In genomic region chr6:136465021-136465420, GRCm38 (mm10) we compare ENCODE assay signal across 11 mouse cellular contexts. TPM values are rescaled to one million over a fixed set of nuclear protein-coding genes. Genes with fewer than 3 reads are reported as not detected.
DNase-seq lines count a peak whose midpoint lies in the region; ATAC-seq and TF ChIP-seq lines count a peak whose summit lies in the region.
"Had no signal": no experiment of that assay in that cellular context is flagged by ENCODE, and none has a peak within 500 bp of the region (broad histone marks: within the 10 kb centered on the region; RNA-seq: fewer than 3 reads in every experiment).

No protein-coding gene starts in this region.

- no peak for TF ChIP-seq CTCF in forebrain, postnatal 0 days (IDR thresholded peaks at IDR 0.05; ENCODE audit: low read depth)
- no peak for TF ChIP-seq CTCF in lung, postnatal 0 days (IDR thresholded peaks at IDR 0.05)

- peak; percentile 26; the same call in 1 of the 2 replicates for TF ChIP-seq EP300 in lung, postnatal 0 days (IDR thresholded peaks at IDR 0.05)

- H3K9ac ChIP-seq in forebrain, postnatal 0 days: no peak overlapping the region
- H3K9ac ChIP-seq in lung, postnatal 0 days (replicated peaks; ENCODE audit: low read depth): no peak overlapping the region
- no peak overlapping the region for H3K9ac ChIP-seq in midbrain, embryonic 16.5 days (ENCODE audit: low read depth, low read length)
- no peak overlapping the region for H3K9ac ChIP-seq in midbrain, embryonic 13.5 days (replicated peaks)
- H3K9ac ChIP-seq: heart, embryonic 15.5 days had no signal

- 78% methylated on average over 8 of the region's 8 CpGs for WGBS in forebrain, embryonic 10.5 days
- 70% methylated on average over 8 of the region's 8 CpGs for WGBS in forebrain, postnatal 0 days
- 63% methylated on average over 8 of the region's 8 CpGs for WGBS in lung, postnatal 0 days
- 87% methylated on average over 8 of the region's 8 CpGs for WGBS in midbrain, embryonic 16.5 days
- WGBS in midbrain, embryonic 13.5 days: 87% methylated on average over 8 of the region's 8 CpGs

- peak overlapping the region; percentile 95 for H3K27ac ChIP-seq in forebrain, embryonic 10.5 days
- H3K27ac ChIP-seq in forebrain, postnatal 0 days (ENCODE audit: low read depth, low read length): no peak overlapping the region
- H3K27ac ChIP-seq in lung, postnatal 0 days (ENCODE audit: low read length): no peak overlapping the region
- H3K27ac ChIP-seq in midbrain, embryonic 16.5 days (ENCODE audit: low read length): no peak overlapping the region
- no peak overlapping the region for H3K27ac ChIP-seq in midbrain, embryonic 13.5 days

- ATAC-seq in forebrain, postnatal 0 days: no peak
- ATAC-seq in lung, postnatal 0 days: no peak
- ATAC-seq in midbrain, embryonic 16.5 days: no peak
- no peak for ATAC-seq in midbrain, embryonic 13.5 days

- H3K36me3 ChIP-seq in forebrain, embryonic 10.5 days (replicated peaks): no peaks in the 10 kb centered on the region
- no peaks in the 10 kb centered on the region for H3K36me3 ChIP-seq in forebrain, postnatal 0 days (ENCODE audit: insufficient read depth)
- H3K36me3 ChIP-seq in lung, postnatal 0 days (ENCODE audit: insufficient read depth, low read length): no peaks in the 10 kb centered on the region
- no peaks in the 10 kb centered on the region for H3K36me3 ChIP-seq in midbrain, embryonic 16.5 days (ENCODE audit: control insufficient read depth, insufficient read depth, low read length)
- H3K36me3 ChIP-seq in midbrain, embryonic 13.5 days: no peaks in the 10 kb centered on the region
- H3K36me3 ChIP-seq: heart, embryonic 15.5 days had no signal

- no peak overlapping the region for H3K4me3 ChIP-seq in forebrain, embryonic 10.5 days
- H3K4me3 ChIP-seq in forebrain, postnatal 0 days (ENCODE audit: low read depth, low read length): no peak overlapping the region
- no peak overlapping the region for H3K4me3 ChIP-seq in lung, postnatal 0 days (ENCODE audit: low read depth, low read length)
- H3K4me3 ChIP-seq in midbrain, embryonic 16.5 days (ENCODE audit: low read depth, low read length): no peak overlapping the region
- no peak overlapping the region for H3K4me3 ChIP-seq in midbrain, embryonic 13.5 days (replicated peaks)
- H3K4me3 ChIP-seq: heart, embryonic 15.5 days had no signal

- peaks cover 59% of the 10 kb centered on the region for H3K4me1 ChIP-seq in forebrain, embryonic 10.5 days
- H3K4me1 ChIP-seq in forebrain, postnatal 0 days (ENCODE audit: insufficient read depth): peaks cover 8% of the 10 kb centered on the region; the same call in 1 of the 2 replicates
- H3K4me1 ChIP-seq in lung, postnatal 0 days (ENCODE audit: insufficient read depth, low read depth, low read length): peaks cover 5% of the 10 kb centered on the region; the same call in 1 of the 2 replicates
- H3K4me1 ChIP-seq in midbrain, embryonic 16.5 days (ENCODE audit: control insufficient read depth, insufficient read depth, low read length): peaks cover 12% of the 10 kb centered on the region
- peaks cover 21% of the 10 kb centered on the region for H3K4me1 ChIP-seq in midbrain, embryonic 13.5 days (replicated peaks)

- H3K9me3 ChIP-seq in forebrain, embryonic 10.5 days: peaks cover 15% of the 10 kb centered on the region; the same call in 1 of the 2 replicates
- H3K9me3 ChIP-seq in forebrain, postnatal 0 days (ENCODE audit: low read length): no peaks in the 10 kb centered on the region
- H3K9me3 ChIP-seq in lung, postnatal 0 days (ENCODE audit: low read length): no peaks in the 10 kb centered on the region
- H3K9me3 ChIP-seq in midbrain, embryonic 16.5 days (replicated peaks; ENCODE audit: control insufficient read depth, low read length, poor library complexity, severe bottlenecking): no peaks in the 10 kb centered on the region
- H3K9me3 ChIP-seq in midbrain, embryonic 13.5 days: peaks cover 4% of the 10 kb centered on the region; the same call in 1 of the 2 replicates
- H3K9me3 ChIP-seq: heart, embryonic 15.5 days had no signal

- DNase-seq in forebrain, embryonic 10.5 days (ENCODE audit: extremely low spot score, low spot score): no peak
- no peak for DNase-seq in forebrain, postnatal 0 days
- DNase-seq in B cell, adult 2 months: peak; percentile 54 to 63
- DNase-seq in kidney, adult 11 months: peak; percentile 83
- DNase-seq in lung, postnatal 0 days (ENCODE audit: low spot score): peak; percentile 56
- DNase-seq in gastrocnemius, postnatal 4 days (ENCODE audit: low spot score in 2 of 2): no peak
- DNase-seq: right cerebral cortex, postnatal 14 days had no signal

- peaks cover 9% of the 10 kb centered on the region; the same call in 1 of the 2 replicates for H3K27me3 ChIP-seq in forebrain, embryonic 10.5 days (ENCODE audit: poor library complexity, severe bottlenecking)
- H3K27me3 ChIP-seq in forebrain, postnatal 0 days (ENCODE audit: insufficient read depth, low read length): no peaks in the 10 kb centered on the region
- no peaks in the 10 kb centered on the region for H3K27me3 ChIP-seq in lung, postnatal 0 days (replicated peaks; ENCODE audit: insufficient read depth, low read length)
- no peaks in the 10 kb centered on the region for H3K27me3 ChIP-seq in midbrain, embryonic 16.5 days (ENCODE audit: control insufficient read depth, insufficient read depth, low read depth, low read length)
- no peaks in the 10 kb centered on the region for H3K27me3 ChIP-seq in midbrain, embryonic 13.5 days
- H3K27me3 ChIP-seq: heart, embryonic 15.5 days had no signal

- no peak overlapping the region for H3K4me2 ChIP-seq in forebrain, postnatal 0 days (ENCODE audit: low read depth)
- no peak overlapping the region for H3K4me2 ChIP-seq in lung, postnatal 0 days (replicated peaks; ENCODE audit: low read depth, low read length)
- no peak overlapping the region for H3K4me2 ChIP-seq in midbrain, embryonic 16.5 days (ENCODE audit: low read length)
- no peak overlapping the region for H3K4me2 ChIP-seq in midbrain, embryonic 13.5 days (replicated peaks)
- H3K4me2 ChIP-seq: heart, embryonic 15.5 days had no signal

RNA-seq across cellular contexts. Expression of gene Atf7ip, which starts 40.9 kb away (rescaled TPM):
- 44.2 and 46.7 TPM in 2 replicates for polyA plus RNA-seq in forebrain, embryonic 10.5 days (2016; fragmentation: Nextera tagmentation; extraction: Ambion mirVana)
- 35.0 and 54.8 TPM in 2 replicates for total RNA-seq in forebrain, postnatal 0 days (2014; rRNA removed)
- polyA plus RNA-seq in forebrain, postnatal 0 days (2015; fragmentation: Nextera tagmentation; extraction: Ambion mirVana): 12.6 and 23.5 TPM in 2 replicates
- 13.9 and 14.9 TPM in 2 replicates for polyA plus RNA-seq in lung, postnatal 0 days (2015; fragmentation: Nextera tagmentation; extraction: Ambion mirVana)
- 38.2 and 40.6 TPM in 2 replicates for polyA plus RNA-seq in midbrain, embryonic 16.5 days (2015; fragmentation: Nextera tagmentation; extraction: Ambion mirVana)
- 48.5 and 49.9 TPM in 2 replicates for polyA plus RNA-seq in midbrain, embryonic 13.5 days (2015; fragmentation: Nextera tagmentation; extraction: Ambion mirVana)
- 100 to 1,000 TPM in 1 of 2 experiments, 10 to 100 TPM in 1; 85.1 to 102 TPM for total RNA-seq in gastrocnemius, postnatal 4 days (2021)

RNA-seq across cellular contexts. Expression of gene E330021D16Rik, which starts 49.7 kb away (rescaled TPM):
- not detected in 2 replicates for polyA plus RNA-seq in forebrain, embryonic 10.5 days (2016; fragmentation: Nextera tagmentation; extraction: Ambion mirVana)
- total RNA-seq in forebrain, postnatal 0 days (2014; rRNA removed): 0.29 TPM in 1 of 2 replicates, not detected in the other
- not detected in 2 replicates for polyA plus RNA-seq in forebrain, postnatal 0 days (2015; fragmentation: Nextera tagmentation; extraction: Ambion mirVana)
- 0.11 and 0.12 TPM in 2 replicates for polyA plus RNA-seq in lung, postnatal 0 days (2015; fragmentation: Nextera tagmentation; extraction: Ambion mirVana)
- not detected in 2 replicates for polyA plus RNA-seq in midbrain, embryonic 16.5 days (2015; fragmentation: Nextera tagmentation; extraction: Ambion mirVana)
- not detected in 2 replicates for polyA plus RNA-seq in midbrain, embryonic 13.5 days (2015; fragmentation: Nextera tagmentation; extraction: Ambion mirVana)
- not detected for total RNA-seq in gastrocnemius, postnatal 4 days (2021)
- total RNA-seq: left cerebral cortex, postnatal 36 days had no signal
- polyA plus RNA-seq: heart, embryonic 15.5 days had no signal

Comparison
In these comparisons a context has a peak if more than half of its experiments do, and no peak if none do; other contexts are left out.
1. DNase-seq: peak in B cell, adult 2 months (2 of 2), kidney, adult 11 months (single experiment) and lung, postnatal 0 days (single experiment); none in forebrain, embryonic 10.5 days (single experiment), forebrain, postnatal 0 days (single experiment) and gastrocnemius, postnatal 4 days (0 of 2).